Mouse (Mus musculus) 3T3-L1 (cell line): ENCODE results near the gene Emilin3.
"Not testable (repeated sequence)": the region's sequence is repeated elsewhere in the genome, so short reads cannot be mapped to it uniquely, and the experiment has no call there.

Experiments
- DNase-seq: peaks from one replicate; pipeline ENCODE4 v3.0.0-alpha.2; 2015; ENCODE audit warnings: low read depth, low spot score

Gene Emilin3

GRCm38 (mm10) chr2:160912231-160912671 lies at the start of gene Emilin3:
Gene Emilin3, minus strand, starts transcription at chr2:160912328.
- no peak for DNase-seq

DNA sequence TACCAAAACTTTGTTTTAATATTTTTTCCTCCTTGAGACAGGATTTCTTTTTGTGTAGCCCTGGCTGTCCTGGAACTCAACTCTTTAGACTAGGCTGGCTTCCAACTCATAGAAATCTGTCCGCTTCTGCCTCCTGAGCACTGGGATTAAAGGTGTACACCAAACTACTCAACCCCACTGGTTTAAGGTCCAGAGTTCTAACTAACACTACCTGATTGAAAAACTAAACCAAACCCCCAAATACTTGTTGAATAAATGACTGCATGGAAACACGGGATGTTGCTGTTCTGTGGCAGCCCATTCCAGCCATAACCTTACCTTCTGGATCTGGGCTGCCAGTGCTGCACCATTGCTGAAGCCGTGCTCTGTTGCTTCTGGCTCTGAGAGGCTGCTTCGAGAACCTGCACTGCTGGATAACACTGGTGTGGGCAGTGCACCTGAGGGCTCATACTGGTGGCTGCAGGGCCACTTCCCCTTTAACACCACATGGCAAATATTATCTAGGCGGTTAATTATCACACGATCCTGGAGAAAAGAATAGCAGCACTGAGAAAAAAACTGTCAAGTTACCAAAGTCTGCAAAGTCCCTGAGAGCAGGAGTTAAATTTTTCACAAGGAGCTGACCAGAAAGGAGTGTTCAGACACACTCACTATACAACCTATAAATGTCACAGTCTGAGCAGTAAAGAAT lies 49.0 kb upstream of the Emilin3 start:
- no peak for DNase-seq

DNA sequence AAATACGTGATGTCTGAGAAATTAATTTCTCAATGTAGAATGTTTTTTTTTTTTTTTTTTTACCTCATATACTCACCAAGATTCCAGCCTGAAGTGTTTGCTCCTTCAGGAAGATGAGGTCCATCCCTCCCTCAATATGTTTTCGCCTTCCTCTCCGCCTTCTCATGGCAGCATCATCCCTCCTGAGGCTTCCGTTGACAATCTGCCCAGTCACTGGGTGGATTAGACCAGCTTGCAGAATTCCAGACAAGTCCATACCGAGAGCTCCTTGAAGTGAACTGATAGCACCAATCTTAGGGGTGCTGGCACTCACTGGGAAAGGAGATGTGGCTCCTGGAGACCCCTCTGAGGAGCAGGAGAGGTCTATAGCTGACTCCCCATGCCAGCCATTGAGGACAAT lies 47.8 kb upstream of the Emilin3 start:
- no peak for DNase-seq

DNA sequence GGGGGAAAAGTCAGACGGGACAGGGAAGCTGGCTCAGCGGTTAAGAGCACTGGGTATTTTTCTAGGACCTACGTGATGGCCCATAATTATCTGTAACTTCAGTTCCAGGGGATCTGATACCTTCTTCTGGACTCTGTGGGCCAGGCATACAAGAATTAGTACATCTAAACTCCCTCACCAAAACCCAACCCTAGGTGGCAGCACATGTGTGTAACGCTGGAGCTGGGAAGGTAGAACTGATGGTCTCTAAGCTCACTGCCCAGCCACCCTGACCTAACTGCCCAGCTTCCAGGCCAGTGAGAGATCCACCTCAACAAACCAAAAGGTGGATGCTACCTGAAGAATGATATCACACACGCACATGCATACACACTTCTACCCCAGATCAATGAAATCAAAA lies 46.6 kb upstream of the Emilin3 start:
- peak; percentile 61 for DNase-seq

GRCm38 (mm10) chr2:160957801-160958200 lies 45.7 kb upstream of the Emilin3 start:
- DNase-seq, result not testable (repeated sequence)

- not testable (repeated sequence) for DNase-seq
Observed at GRCm38 (mm10) chr2:160957307-160957706, 45.2 kb upstream of the Emilin3 start.

DNA sequence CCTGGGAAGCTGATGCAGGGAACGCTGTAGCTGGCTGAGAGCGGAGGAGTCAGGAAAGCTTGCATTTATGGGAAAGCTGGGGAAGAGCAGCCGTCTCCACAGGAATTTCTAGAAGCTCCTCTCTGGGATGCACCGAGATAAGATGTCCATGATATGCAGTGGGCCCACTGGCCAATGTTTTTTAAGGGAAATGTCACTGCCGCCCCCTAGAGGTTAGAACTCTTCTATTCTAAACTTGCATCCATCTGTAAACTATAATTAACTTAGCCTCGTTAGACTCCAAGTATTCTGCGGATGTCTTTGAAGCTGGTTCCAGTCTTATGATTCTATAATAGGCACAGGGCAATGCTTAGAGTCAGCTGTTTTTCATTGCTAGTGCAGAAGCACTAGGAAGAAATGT lies 43.2 kb upstream of the Emilin3 start:
- no peak for DNase-seq

- no peak for DNase-seq
Observed at GRCm38 (mm10) chr2:160954541-160954940, 42.4 kb upstream of the Emilin3 start.

- DNase-seq, result no peak
Observed at GRCm38 (mm10) chr2:160953131-160953873, 41.2 kb upstream of the Emilin3 start.

- DNase-seq, result no peak
Observed at GRCm38 (mm10) chr2:160951595-160951994, 39.5 kb upstream of the Emilin3 start.

GRCm38 (mm10) chr2:160942443-160942842 lies 30.3 kb upstream of the Emilin3 start:
- peak; percentile 50 for DNase-seq

GRCm38 (mm10) chr2:160940930-160941709 lies 29.0 kb upstream of the Emilin3 start:
- no peak for DNase-seq

GRCm38 (mm10) chr2:160934451-160934850 lies 22.3 kb upstream of the Emilin3 start:
- DNase-seq, result no peak

DNA sequence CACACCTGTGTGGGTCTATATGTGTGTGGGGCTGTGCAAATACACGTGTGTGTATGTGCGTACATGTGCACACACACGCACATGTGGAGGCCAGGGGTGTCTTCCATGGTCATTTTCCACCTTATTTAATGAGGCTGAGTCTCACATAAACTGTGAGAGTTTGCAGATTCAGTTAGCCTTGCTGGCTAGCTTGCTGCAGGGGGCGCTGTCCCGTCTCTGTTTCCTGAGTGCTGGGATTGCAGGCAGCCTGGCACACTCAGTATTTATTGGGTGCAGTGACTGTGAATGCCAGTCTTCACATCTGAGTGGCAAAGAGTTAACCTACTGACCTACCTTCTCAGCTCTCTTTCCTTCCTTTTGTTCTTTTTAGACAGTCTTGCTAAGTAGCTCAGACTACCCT lies 21.8 kb upstream of the Emilin3 start:
- DNase-seq, result no peak

DNA sequence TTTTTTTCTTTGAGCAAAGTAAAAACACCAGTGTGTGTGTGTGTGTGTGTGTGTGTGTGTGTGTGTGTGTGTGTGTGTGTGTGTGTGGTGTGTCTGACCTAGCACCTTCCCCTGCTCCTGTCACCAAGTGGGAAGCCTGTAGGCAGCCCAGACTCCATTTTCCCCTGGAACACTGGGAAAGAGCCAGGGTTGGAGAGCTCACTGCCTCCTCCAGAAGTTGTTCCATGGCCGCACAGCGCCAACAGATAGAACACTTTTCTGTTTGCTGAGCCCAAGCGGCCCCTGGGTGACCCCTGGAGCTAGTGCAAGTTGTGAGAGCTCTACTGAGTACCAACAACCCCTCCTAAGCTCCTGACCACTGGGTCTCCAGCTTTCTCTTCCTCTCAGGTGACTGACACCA lies 20.9 kb upstream of the Emilin3 start:
- no peak for DNase-seq

- peak; percentile 51 for DNase-seq
Observed at GRCm38 (mm10) chr2:160932325-160932724, 20.2 kb upstream of the Emilin3 start.

GRCm38 (mm10) chr2:160931378-160931777 lies 19.2 kb upstream of the Emilin3 start:
- no peak for DNase-seq

DNA sequence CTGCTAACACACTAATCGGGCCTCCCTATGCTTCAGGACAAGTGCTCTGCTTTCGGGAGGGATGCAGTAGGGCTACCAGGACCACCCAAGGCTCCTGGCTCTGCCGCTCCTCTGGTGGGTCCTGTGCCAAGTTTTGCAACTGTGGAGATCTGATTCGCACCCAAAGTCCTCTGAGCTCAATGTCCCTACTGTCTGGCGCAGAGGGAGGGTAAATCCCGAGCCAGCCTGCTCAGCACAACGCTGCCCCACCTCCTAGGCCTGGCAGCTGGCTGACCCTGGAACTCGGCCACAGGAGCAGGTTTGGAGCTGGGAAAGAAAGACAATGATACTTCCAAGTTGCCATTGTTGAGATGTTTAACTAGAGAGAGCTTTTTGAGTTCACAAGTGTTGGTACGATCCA lies 13.1 kb upstream of the Emilin3 start:
- DNase-seq, result no peak

- DNase-seq, result no peak
Observed at GRCm38 (mm10) chr2:160921285-160921684, 9.2 kb upstream of the Emilin3 start.

DNA sequence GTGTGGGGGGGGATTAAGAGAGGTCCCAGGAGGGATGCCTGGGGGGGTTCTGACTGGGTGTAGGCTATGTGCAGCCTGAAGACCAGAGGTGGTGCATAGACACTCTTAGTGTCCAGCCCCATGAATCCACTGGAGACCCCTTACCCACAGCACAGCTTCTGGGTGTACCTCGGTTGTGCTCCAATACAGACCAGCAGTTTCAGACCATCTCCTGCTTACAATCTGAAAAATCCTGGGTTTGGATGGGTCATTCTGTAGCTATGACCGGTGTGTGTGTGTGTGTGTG lies 6.7 kb upstream of the Emilin3 start:
- DNase-seq, result no peak

DNA sequence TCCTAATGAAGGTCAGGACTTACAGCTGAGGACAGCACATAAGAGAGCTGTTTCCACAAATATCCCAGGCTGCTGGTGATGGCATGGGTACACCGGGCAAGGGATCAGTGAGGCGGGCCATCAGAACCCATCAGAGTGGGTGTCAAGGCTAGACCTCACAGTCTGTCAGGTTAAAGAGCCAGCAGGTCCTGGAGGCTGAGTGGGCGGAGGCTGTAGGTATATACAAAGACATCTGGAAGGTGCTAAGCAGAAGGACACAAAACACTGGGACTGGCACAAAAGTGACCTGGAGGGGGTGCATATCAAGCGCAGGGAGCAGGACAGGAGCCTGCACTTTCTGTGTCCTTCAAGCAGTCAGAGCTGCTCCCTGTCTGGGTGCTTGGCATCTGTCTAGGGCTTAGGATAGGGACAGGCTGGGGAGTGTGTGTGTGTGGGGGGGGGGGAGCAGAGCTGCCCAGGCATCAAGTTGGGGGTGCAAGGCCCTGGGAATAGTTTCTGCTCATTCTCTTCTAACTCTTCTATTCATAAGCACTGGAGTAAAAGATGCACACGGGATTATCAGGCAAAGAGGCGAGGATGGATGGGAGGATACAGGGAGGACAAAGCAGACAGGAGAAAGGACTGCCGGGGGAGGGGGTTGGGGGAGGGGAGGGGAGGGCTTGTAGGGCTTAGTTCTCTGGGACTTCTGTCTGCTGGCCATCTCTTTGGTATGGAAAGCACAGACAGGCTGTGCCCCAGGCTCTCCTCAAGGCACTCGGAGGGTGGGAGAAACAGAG lies 6.2 kb upstream of the Emilin3 start:
- DNase-seq, result no peak

DNA sequence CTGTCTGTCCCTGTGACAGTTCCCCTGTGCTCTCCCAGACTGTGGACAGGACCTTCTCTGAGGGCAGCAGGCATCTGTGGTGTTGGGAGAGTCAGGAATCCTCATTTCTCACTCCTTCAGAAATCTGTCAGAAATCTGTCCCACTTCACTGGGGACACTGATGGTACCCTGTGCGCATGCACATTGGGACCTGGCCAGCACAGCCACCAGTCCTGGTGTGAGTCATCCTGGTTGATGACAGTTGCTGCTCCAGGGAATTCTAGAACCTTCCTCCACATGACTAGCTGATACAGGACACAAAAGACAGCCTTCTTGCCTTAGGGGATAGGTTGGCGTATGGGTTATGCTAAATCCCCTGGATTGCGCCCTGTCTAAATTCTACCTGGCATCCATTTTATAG lies 5.2 kb upstream of the Emilin3 start:
- peak; percentile 40 for DNase-seq
